Mouse (Mus musculus): Measurements from ENCODE around the gene Fzr1.

DNA sequence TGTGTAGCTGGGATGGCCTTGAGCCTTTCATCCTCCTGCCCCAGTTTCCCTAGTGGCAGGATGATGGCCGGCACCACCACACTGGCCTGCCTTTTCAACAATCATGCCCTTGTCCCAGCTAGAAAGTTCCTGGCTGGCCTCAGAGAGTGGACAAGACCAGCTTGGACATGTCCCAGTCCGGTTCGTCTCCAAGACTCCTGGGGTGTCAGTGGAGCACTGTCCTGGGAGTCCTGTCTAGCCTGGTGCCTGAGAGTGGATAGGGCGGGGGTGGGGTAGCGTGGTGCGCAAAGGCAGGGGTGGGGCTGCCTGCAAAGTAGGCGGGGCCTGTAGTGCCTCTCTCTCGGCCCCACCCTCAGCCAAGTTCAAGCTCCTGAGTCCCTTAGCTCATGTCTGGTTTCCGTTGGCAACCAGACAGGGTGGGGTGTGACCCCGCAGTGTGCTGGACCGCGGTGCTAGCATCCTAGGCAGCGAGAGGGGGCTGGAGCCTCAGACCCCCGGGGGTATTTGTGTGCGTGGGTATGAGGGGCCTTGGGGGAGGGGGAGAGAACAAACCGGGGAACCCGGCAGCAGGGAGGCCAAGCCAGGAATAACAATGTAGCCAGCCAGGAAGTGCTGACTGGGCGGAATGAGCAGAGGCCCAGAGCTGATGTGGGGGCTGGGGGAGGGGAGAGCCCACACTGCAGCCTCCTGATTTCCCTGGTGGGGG lies 23.4 kb upstream of the Fzr1 start:
- TF ChIP-seq CEBPB (IDR thresholded peaks at IDR 0.05; ENCODE audit: low read depth) (no peak), CTCF (IDR thresholded peaks at IDR 0.05; ENCODE audit: control insufficient read depth, insufficient read depth, insufficient read length) (no peak), MYOD1 (IDR thresholded peaks at IDR 0.05; ENCODE audit: control insufficient read depth, insufficient read length, low read depth) (no peak)

All from C2C12 (cell line).